Mouse (Mus musculus) stomach, postnatal 0 days (tissue): ENCODE results near the gene Fto.

ENCODE experiments used
- CTCF ChIP-seq: IDR thresholded peaks from 2 replicates; pipeline ENCODE4 v1.5.1; 2016; ENCODE audit warnings: antibody characterized with exemption, low read depth, mild to moderate bottlenecking, moderate library complexity
- EP300 ChIP-seq: optimal IDR thresholded peaks from 2 replicates; pipeline ENCODE3; 2016; ENCODE audit warnings: antibody characterized with exemption

DNA sequence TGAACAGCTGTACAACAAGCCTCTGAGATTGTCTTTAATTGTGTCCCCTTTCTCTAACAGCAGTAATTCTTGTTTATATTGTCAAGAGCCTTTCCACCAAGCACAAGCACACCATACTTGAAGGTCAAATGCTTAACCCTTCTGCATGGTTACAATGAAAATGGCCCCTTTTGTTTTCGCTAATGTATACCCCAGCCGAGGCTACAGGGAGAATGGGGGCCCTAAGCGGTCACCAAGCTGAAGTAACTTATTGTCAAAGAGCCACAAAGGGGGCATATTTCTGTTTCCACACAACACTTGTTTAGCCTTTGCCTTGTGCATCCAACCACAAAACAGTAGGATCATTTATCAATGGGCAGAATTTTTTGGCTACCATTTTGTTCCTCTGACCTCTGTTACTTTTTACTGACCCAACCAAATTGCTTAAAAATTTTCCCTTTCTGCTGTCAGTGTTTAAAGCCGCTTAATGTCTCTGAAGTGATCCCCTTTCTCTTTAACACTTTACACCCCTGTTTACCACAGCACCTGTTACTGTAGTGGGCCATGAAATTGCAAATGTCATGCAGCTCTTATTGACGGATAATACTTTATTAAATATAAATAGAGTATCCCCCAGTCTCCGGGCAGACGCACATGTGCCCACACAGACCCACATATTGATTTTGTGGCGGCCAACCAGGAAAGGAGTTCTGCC is 196.0 kb downstream of the Fto start:
- TF ChIP-seq CTCF: no peak
- TF ChIP-seq EP300: no peak
